Mouse (Mus musculus): ENCODE measurements around the gene Lrmda.

- no peak for TF ChIP-seq TCF12 (IDR thresholded peaks at IDR 0.05; ENCODE audit: low read depth, low read length)
- TF ChIP-seq TBP (IDR thresholded peaks at IDR 0.05; ENCODE audit: low read depth, low read length): no peak
- no peak for TF ChIP-seq CTCF (IDR thresholded peaks at IDR 0.05 in 2 of 3, conservative IDR thresholded peaks at IDR 0.05 in 1 of 3; ENCODE audit: control insufficient read depth in 1 of 3, insufficient read depth in 1 of 3, low read depth in 2 of 3, low read length in 3 of 3, poor library complexity in 1 of 3, severe bottlenecking in 1 of 3)
- TF ChIP-seq GATA1 (IDR thresholded peaks at IDR 0.05; ENCODE audit: low read depth, low read length): no peak
- no peak for TF ChIP-seq CHD2 (IDR thresholded peaks at IDR 0.05; ENCODE audit: low read length)
- no peak for TF ChIP-seq MAX (IDR thresholded peaks at IDR 0.05; ENCODE audit: low read length)
- no peak for TF ChIP-seq POLR2A (IDR thresholded peaks at IDR 0.05; ENCODE audit: control insufficient read depth in 1 of 2, insufficient read depth in 1 of 2, low read depth in 1 of 2, low read length in 2 of 2, poor library complexity in 1 of 2)
- TF ChIP-seq MYC (IDR thresholded peaks at IDR 0.05; ENCODE audit: low read depth, low read length): no peak
- no peak for TF ChIP-seq MAFK (IDR thresholded peaks at IDR 0.05; ENCODE audit: borderline replicate concordance, low read depth, low read length)
- TF ChIP-seq USF1 (IDR thresholded peaks at IDR 0.05; ENCODE audit: low read depth, low read length): no peak
Measured at GRCm38 (mm10) chr14:22809229-22809628, 789.7 kb downstream of the Lrmda start.
